Mouse (Mus musculus) limb, embryonic 14.5 days (tissue): Measurements from ENCODE around the gene Gnai2. TPM values are rescaled to one million over a fixed set of nuclear protein-coding genes. Genes with fewer than 3 reads are reported as not detected.
A peak's percentile ranks its signal among the peaks of the same experiment; 100 is the strongest.

Experiments used
- ATAC-seq: fragments of 200-750 bp; cut with Nextera tagmentation; 2 replicates; pipeline ENCODE4 v1.8.0; 2017; ENCODE audit warnings: low read depth, moderate number of reproducible peaks, moderate TSS enrichment; ENCODE audit not compliant: low FRiP score
- DNase-seq: peaks from one replicate; pipeline ENCODE4 v3.0.0-alpha.2; 2015; ENCODE audit warnings: low spot score
- H3K27ac ChIP-seq: fragments of 300-500 bp; sonication (generic); replicated peaks from 2 replicates; pipeline ENCODE4 v1.5.1; 2014; ENCODE audit warnings: low read depth, mild to moderate bottlenecking, low read length, moderate library complexity, mixed read lengths
- H3K27me3 ChIP-seq: fragments of 300-500 bp; sonication (generic); 2 replicates; pipeline ENCODE4 v1.6.1; 2014; ENCODE audit warnings: low read length, mixed read lengths; ENCODE audit not compliant: control insufficient read depth, insufficient read depth
- H3K36me3 ChIP-seq: fragments of 300-500 bp; sonication (generic); 2 replicates; pipeline ENCODE4 v1.6.1; 2014; ENCODE audit warnings: mild to moderate bottlenecking, low read length, moderate library complexity, mixed read lengths; ENCODE audit not compliant: control insufficient read depth, insufficient read depth
- H3K4me1 ChIP-seq: fragments of 300-500 bp; sonication (generic); 2 replicates; pipeline ENCODE4 v1.6.1; 2014; ENCODE audit warnings: antibody characterized with exemption, low read length, mixed read lengths; ENCODE audit not compliant: control insufficient read depth, insufficient read depth
- H3K4me2 ChIP-seq: fragments of 300-500 bp; sonication (generic); replicated peaks from 2 replicates; pipeline ENCODE4 v1.6.1; 2014; ENCODE audit warnings: low read depth, mild to moderate bottlenecking, low read length, moderate library complexity; ENCODE audit not compliant: severe bottlenecking
- H3K4me3 ChIP-seq: fragments of 300-500 bp; sonication (generic); replicated peaks from 2 replicates; pipeline ENCODE4 v1.5.1; 2014; ENCODE audit warnings: low read length
- H3K9ac ChIP-seq: fragments of 300-500 bp; sonication (generic); 2 replicates; pipeline ENCODE4 v1.6.1; 2014; ENCODE audit warnings: mild to moderate bottlenecking, low read depth, low read length, moderate library complexity; ENCODE audit not compliant: severe bottlenecking
- H3K9me3 ChIP-seq: fragments of 300-500 bp; sonication (generic); 2 replicates; pipeline ENCODE4 v1.6.1; 2016; ENCODE audit warnings: low read length; ENCODE audit not compliant: control insufficient read depth
- POLR2A ChIP-seq: fragments of 200-500 bp; IDR thresholded peaks from 2 replicates; pipeline ENCODE4 v1.8.0; 2012; ENCODE audit warnings: inconsistent platforms, mild to moderate bottlenecking, moderate library complexity, borderline replicate concordance; ENCODE audit not compliant: insufficient read depth, insufficient read length; ENCODE audit errors: extremely low read depth
- WGBS: fragments of 180-500 bp; shearing (Covaris S2); extraction: QIAGEN DNeasy Blood & Tissue Kit; methylation state at CpG from one replicate; pipeline ENCODE4 v1.1.7; 2014; 5-methylcytosine and 5-hydroxymethylcytosine counted together
- polyA plus RNA-seq, 2 experiments: library from polyadenylated mRNA; depleted of rRNA in 1 of 2; stranded (reverse) in 1 of 2; unstranded in 1 of 2; fragments of >200 nt; fragmentation: Nextera tagmentation in 1 of 2; extraction: Ambion mirVana in 1 of 2; gene quantifications; 2 replicates each; pipeline versions ENCODE4 v1.2.1 to v1.2.3; 2012 to 2014

Gnai2 gene
- polyA plus RNA-seq, 2 experiments: 392 to 496 TPM

- peaks cover 41% of the 10 kb centered on the region for H3K4me1 ChIP-seq
- under 1% methylated on average over 34 of the region's 35 CpGs for WGBS
These were observed 525 bp downstream of the Gnai2 start for GRCm38 (mm10) chr9:107634406-107635278.

GRCm38 (mm10) chr9:107633661-107634405 lies 1.3 kb downstream of the Gnai2 start:
- H3K36me3 ChIP-seq: peaks cover 9% of the 10 kb centered on the region; the same call in 1 of the 2 replicates
- peaks cover 46% of the 10 kb centered on the region for H3K4me1 ChIP-seq
- H3K27ac ChIP-seq: peak overlapping the region; percentile 87
- DNase-seq (peak; percentile 35), ATAC-seq (no peak)
- H3K9me3 ChIP-seq: no peaks in the 10 kb centered on the region
- WGBS: 2% methylated on average over 15 of the region's 15 CpGs
- no peaks in the 10 kb centered on the region for H3K27me3 ChIP-seq
- H3K4me3 ChIP-seq: peak overlapping the region; percentile 70
- TF ChIP-seq POLR2A: no peak
- H3K9ac ChIP-seq: peak overlapping the region; percentile 89
- H3K4me2 ChIP-seq: peak overlapping the region; percentile 99

More at GRCm38 (mm10) chr9:107634406-107635278, 525 bp downstream of the Gnai2 start:
- ATAC-seq: no peak; the same call in 1 of the 2 replicates
- no peak for DNase-seq
- H3K4me2 ChIP-seq: peak overlapping the region; percentile 99
- H3K36me3 ChIP-seq: 0 out of 2 replicates have a peak, but pooled peaks cover 3% of the 10 kb centered on the region
- H3K27ac ChIP-seq: peak overlapping the region; percentile 87
- TF ChIP-seq POLR2A: no peak
- H3K9ac ChIP-seq: peak overlapping the region; percentile 89
- H3K4me3 ChIP-seq: peak overlapping the region; percentile 70
- no peaks in the 10 kb centered on the region for H3K27me3 ChIP-seq
- H3K9me3 ChIP-seq: no peaks in the 10 kb centered on the region

GRCm38 (mm10) chr9:107633091-107633660 lies 2.0 kb downstream of the Gnai2 start:
- WGBS: 2% methylated on average over 33 of the region's 33 CpGs
- peak overlapping the region; percentile 99 for H3K4me2 ChIP-seq
- no peak for TF ChIP-seq POLR2A
- ATAC-seq (peak; percentile 32), DNase-seq (peak; percentile 75)
- peaks cover 9% of the 10 kb centered on the region; the same call in 1 of the 2 replicates for H3K36me3 ChIP-seq
- H3K27ac ChIP-seq: peak overlapping the region; percentile 87
- H3K9me3 ChIP-seq: no peaks in the 10 kb centered on the region
- peaks cover 53% of the 10 kb centered on the region for H3K4me1 ChIP-seq
- H3K27me3 ChIP-seq: no peaks in the 10 kb centered on the region
- H3K4me3 ChIP-seq: peak overlapping the region; percentile 70
- H3K9ac ChIP-seq: peak overlapping the region; percentile 89

GRCm38 (mm10) chr9:107632478-107632877 lies 2.7 kb downstream of the Gnai2 start:
- H3K4me2 ChIP-seq: peak overlapping the region; percentile 99
- ATAC-seq (no peak), DNase-seq (no peak)
- WGBS: 76% methylated on average over 6 of the region's 6 CpGs
- H3K9ac ChIP-seq: peak overlapping the region; percentile 89
- H3K36me3 ChIP-seq: peaks cover 9% of the 10 kb centered on the region
- no peaks in the 10 kb centered on the region for H3K27me3 ChIP-seq
- TF ChIP-seq POLR2A: no peak
- peaks cover 59% of the 10 kb centered on the region for H3K4me1 ChIP-seq
- H3K27ac ChIP-seq: peak overlapping the region; percentile 87
- peak overlapping the region; percentile 70 for H3K4me3 ChIP-seq
- H3K9me3 ChIP-seq: no peaks in the 10 kb centered on the region

GRCm38 (mm10) chr9:107631861-107632260 lies 3.3 kb downstream of the Gnai2 start:
- no peaks in the 10 kb centered on the region for H3K27me3 ChIP-seq
- peaks cover 9% of the 10 kb centered on the region for H3K36me3 ChIP-seq
- no peak overlapping the region; the same call in 1 of the 2 replicates for H3K9ac ChIP-seq
- no peaks in the 10 kb centered on the region for H3K9me3 ChIP-seq
- no peak for TF ChIP-seq POLR2A
- no peak for DNase-seq
- peak overlapping the region; percentile 87; the same call in 1 of the 2 replicates for H3K27ac ChIP-seq
- H3K4me3 ChIP-seq: peak overlapping the region; percentile 70; the same call in 1 of the 2 replicates
- H3K4me2 ChIP-seq: no peak overlapping the region
- peaks cover 60% of the 10 kb centered on the region for H3K4me1 ChIP-seq
- ATAC-seq: no peak
- 91% methylated on average over 8 of the region's 8 CpGs for WGBS
